Mouse (Mus musculus): Measurements from ENCODE around the gene Stab2. TPM values are rescaled to one million over a fixed set of nuclear protein-coding genes. Genes with fewer than 3 reads are reported as not detected.

Gene Stab2
- not detected in 2 replicates for total RNA-seq (2015)
- 0.41 TPM in 1 of 2 replicates, not detected in the other for total RNA-seq (2017)

DNA sequence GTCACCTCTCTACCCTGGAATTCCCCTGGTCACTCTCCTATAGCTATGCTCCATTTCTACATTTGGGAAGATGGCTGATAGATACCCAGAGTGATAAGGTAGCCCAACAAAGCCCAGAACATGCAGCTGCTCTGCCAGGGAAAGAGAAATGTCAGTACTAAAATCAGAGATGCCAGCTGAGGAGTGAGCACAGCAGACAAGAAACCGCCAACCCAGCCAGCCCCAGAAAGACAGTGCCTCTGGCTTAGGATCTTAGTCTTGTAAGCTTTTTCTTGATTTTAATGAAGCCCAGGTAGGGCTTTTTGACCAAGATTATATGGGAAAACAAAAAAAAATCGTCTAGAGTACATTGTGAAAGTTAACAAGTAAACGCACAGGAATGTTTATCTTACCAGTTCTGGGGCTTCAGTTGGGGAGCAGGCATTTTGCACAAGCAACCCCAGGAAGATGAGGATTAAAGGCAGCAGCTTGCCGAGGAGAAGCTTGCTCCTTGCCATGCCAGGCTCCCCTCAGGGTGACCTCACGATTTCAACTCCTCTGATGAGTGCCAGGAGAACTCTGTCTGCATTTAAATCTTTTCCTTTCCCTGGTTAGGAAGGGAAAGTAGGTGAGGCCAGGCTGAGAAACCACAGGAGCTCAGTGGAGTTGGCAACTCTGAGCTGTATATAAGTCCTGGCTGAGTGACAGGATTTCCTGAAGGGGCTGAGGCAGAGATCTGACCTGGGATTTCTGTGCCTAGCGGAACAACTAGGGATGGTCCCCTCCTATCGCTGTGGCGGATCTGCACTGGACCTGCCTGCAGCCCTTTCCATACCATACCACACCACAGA is at the start of gene Stab2:
Stab2 (minus strand) TSS at position 641 of the 830 bp plus-strand sequence.
- no peak for ATAC-seq (replicated peaks; ENCODE audit: poor library complexity)

DNA sequence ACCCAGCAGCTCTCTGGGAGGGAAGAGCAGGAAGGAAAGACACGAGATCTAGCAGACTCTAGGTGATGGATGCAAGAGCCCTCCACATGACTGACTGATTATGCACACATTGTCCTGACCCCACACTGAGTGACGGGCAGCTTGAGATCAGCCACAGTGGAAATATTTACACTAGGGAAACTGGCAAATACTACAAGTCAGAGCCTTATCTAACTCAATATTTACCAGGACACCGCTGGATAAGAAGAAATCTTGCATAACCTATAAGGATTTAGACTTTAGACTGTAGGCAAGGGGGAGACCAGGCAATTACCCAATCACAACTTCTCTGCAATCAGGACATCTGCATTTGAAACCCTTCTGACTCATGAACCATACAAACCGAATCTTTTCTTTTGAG is 43.9 kb upstream of the Stab2 start:
- ATAC-seq (replicated peaks; ENCODE audit: poor library complexity): no peak

GRCm38 (mm10) chr10:87049179-87049578 is 41.4 kb upstream of the Stab2 start:
- no peak for ATAC-seq (replicated peaks; ENCODE audit: poor library complexity)

- ATAC-seq (replicated peaks; ENCODE audit: poor library complexity): peak; percentile 75; the same call in 1 of the 2 replicates
Measured at GRCm38 (mm10) chr10:87046931-87047468, 39.2 kb upstream of the Stab2 start.

DNA sequence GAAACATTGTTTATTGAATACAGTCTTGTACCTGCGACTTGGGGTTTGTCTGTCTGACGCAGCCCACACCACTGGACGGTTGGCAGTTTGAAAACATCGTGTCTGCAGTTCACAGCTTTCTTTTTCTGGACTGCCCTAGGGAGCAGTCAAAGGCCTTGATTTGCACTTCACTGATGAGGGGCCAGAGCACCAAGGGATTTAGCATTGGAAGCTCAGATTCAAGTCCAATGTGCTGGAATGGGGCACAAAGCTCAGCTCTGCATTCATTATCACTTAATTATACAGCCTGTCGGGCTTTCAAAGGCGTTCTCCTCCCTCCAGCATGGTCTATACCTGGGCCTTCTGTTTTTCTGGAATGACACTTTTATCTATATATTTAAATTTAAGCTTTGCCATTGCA is 38.6 kb upstream of the Stab2 start:
- no peak for ATAC-seq (replicated peaks; ENCODE audit: poor library complexity)

DNA sequence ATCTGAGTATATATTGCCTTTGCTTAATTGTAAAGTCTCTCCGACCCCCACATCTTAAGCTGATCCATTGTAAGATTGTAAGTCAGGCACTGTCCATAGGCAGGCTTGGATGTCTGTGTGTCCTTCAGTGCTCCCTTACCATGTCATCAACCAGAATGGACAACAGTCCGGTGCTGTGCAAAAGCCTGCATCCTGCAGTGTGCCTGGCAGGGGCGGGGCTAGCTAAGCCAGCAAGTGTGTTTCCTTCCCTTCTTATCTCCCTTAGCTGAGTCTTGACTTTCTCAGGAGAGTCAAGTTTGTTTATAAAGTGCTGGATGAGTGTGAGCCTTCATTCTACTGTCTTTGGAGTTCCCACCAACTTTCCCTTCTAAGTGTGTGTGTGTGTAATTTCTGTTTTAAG is 37.4 kb upstream of the Stab2 start:
- no peak for ATAC-seq (replicated peaks; ENCODE audit: poor library complexity)

GRCm38 (mm10) chr10:87041265-87041664 is 33.4 kb upstream of the Stab2 start:
- ATAC-seq (replicated peaks; ENCODE audit: poor library complexity): no peak

GRCm38 (mm10) chr10:87039800-87040199 is 32.0 kb upstream of the Stab2 start:
- no peak for ATAC-seq (replicated peaks; ENCODE audit: poor library complexity)

DNA sequence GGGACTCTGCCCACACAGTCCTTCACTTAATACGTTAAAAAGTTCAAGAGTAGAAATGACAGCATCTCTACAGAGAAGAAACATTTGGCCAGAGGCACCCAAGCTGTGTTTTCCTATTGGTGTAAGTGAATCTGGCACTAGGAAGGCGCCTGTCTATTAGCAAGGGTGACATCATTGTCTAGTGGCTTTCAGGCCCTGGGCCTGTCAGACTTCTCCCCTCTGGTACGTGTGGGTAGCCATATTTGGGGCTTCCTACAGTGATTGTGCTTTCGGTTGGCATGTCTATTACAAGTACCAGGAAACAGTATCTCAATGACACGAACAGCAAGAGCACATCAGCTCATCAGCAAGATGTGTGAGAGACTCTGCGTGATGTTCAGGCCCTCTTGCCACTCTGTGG is 31.5 kb upstream of the Stab2 start:
- ATAC-seq (replicated peaks; ENCODE audit: poor library complexity): no peak

- no peak for ATAC-seq (replicated peaks; ENCODE audit: poor library complexity)
Measured at GRCm38 (mm10) chr10:87037062-87037461, 29.2 kb upstream of the Stab2 start.

DNA sequence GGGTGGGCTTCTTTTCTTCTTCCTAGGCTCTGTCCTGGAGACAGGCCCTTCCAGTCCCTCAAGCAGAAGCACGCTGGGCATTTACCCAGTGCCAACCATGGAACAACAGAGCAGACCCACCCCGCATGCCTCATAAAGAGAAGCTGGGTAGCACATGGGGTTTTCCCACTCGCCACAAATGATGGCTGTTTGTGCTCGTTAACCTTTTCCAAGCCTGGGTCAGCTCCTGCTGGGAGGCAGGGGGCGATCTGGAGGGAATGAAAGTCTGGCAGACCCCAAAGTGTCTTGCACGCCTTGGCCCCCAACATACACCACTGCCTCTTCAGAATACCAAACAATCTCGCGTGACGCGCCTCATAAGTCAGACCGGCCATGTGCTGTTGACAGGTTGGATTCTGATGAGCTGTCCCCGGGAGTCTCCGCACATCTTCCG is 28.5 kb upstream of the Stab2 start:
- ATAC-seq (replicated peaks; ENCODE audit: poor library complexity): no peak

DNA sequence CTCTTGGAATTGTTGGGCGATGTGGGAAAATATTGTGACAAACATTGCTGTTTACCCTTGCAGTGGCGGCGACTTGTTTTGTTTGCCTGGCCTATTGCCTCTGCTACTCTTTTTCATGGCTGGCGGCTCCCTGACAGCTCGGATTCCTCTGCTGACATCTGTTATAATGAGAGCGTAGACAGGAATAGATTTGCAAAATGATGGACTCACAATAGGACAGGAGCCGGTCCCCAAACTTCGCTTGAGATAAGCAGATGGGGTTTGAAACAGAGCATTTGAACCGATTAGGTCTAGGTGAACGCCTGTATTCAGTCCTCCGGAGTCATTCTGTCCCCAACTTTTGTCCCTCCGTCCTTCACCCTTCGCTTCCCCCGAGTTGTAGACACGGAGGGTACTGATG is 28.0 kb upstream of the Stab2 start:
- ATAC-seq (replicated peaks; ENCODE audit: poor library complexity): no peak

DNA sequence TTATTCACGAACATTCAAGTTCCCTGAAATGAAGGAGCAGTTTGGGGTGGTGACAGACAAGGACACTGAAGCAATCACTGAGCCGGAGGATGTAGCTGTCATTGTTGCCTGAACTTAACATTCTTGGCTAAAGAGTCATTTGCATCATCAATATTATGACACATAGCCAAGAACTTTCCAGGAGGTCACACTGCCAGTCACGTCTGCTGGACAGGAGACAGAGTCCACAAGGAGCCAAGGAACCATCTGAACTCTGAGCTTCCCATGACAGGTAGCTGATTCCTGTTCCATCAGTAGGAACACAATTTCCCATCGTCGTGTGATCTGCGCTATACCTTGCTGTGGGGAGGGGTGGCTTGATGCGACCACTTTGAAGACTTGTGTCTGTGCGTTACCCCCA is 24.9 kb upstream of the Stab2 start:
- no peak for ATAC-seq (replicated peaks; ENCODE audit: poor library complexity)

DNA sequence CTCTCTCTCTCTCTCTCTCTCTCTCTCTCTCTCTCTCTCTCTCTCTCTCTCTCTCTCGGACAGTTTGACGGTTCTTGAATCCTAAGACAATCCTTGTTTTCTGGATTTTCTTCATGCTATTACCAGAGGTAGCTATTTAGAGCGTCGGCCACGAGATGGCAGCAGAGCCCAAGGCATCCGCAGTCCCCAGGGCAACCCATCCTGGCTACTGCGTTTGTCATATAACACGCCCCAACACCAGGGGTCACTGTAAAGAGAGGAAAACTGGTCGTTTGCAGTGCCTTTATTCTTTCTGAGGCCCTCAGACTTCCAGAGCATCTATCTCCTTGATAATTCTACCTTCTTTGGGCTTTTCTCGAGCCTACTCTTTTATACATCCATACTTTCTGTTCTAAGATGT is 17.1 kb upstream of the Stab2 start:
- peak; percentile 100 for ATAC-seq (replicated peaks; ENCODE audit: poor library complexity)

DNA sequence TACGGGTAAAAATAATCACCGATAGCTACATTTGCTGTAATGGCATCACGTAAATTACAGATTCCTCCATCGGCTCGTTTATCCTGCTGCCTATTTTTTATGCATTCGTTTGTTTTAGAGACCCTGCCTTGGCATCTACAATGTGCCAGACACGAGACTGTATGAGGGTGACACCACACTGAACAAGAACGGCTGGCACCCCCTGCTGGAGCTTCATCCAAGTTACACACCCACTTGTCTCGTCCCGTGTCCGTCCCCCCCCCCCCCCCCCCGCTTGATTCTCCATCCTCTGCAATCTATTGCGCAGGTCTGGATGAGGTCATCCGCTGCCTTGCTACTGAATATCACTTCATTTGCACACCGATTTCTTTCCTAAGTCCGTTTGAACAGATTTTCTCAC is 12.9 kb upstream of the Stab2 start:
- ATAC-seq (replicated peaks; ENCODE audit: poor library complexity): peak; percentile 40; the same call in 1 of the 2 replicates

GRCm38 (mm10) chr10:87018876-87019275 is 11.1 kb upstream of the Stab2 start:
- ATAC-seq (replicated peaks; ENCODE audit: poor library complexity): no peak

GRCm38 (mm10) chr10:87016151-87016692 is 8.4 kb upstream of the Stab2 start:
- ATAC-seq (replicated peaks; ENCODE audit: poor library complexity): peak; percentile 50; the same call in 1 of the 2 replicates

DNA sequence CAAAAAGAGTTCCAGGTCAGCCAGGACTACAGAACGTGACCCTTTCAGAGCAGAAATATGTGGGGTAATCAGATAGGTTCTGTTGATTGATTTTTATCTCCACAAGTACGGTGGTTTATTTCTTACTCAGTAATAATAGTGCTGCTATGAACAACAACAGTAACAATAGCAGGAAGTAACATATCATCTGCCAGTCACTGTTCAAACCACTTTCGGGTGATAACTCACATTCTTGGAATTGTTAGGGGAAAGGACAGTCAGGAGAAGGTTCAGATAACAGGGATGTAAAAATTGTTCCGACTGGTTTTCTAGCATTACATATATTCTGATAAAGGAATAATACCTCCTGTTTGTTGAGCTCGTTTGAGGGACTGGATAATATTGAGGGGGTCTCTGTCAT is 7.6 kb upstream of the Stab2 start:
- ATAC-seq (replicated peaks; ENCODE audit: poor library complexity): no peak

- no peak for ATAC-seq (replicated peaks; ENCODE audit: poor library complexity)
Measured at GRCm38 (mm10) chr10:87014391-87014965, 6.7 kb upstream of the Stab2 start.

DNA sequence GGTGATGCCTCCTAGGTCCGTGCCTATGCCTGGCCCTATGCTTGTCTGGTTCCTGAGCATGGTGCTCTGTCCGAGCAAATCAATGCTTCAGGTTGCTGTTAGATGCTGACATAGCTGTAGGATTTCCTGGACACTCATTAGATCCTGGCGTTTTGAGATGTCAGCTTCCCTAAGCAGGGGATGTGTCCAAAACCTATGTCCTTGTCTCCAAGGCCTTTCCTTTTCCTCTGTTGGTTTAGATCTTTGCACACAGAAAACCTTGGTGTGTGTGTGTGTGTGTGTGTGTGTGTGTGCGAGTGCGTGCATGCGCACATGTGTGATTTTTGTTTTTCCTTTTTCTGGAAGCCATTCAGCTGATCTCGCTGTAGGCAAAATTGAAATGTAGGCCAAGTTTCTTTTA is 4.3 kb upstream of the Stab2 start:
- ATAC-seq (replicated peaks; ENCODE audit: poor library complexity): no peak

DNA sequence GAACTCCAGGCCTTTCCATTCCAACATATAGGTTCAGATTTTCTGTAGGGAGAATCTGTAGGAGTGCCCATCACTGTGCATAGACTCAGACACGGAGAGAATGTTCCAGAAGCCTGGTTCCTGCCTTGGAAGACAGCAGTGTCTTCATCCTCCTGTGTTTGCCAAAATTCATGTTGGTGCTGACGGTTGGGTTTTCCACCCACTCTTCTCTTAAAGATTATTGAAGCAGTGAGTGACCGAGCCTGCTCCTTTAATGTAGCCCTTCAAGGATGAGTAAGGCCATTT is 332 bp upstream of the Stab2 start:
- no peak for ATAC-seq (replicated peaks; ENCODE audit: poor library complexity)

Data from megakaryocyte progenitor cell, adult 5-6 weeks (primary cell).